ENCODE assay signal across 7 mouse cellular contexts in genomic region chr17:84188374-84188961, GRCm38 (mm10). TPM values are rescaled to one million over a fixed set of nuclear protein-coding genes. Genes with fewer than 3 reads are reported as not detected.
DNase-seq lines count a peak whose midpoint lies in the region; ATAC-seq lines count a peak whose summit lies in the region.

No protein-coding gene starts in this region.

- peak overlapping the region; percentile 69 for H3K9ac ChIP-seq in embryonic facial prominence, embryonic 11.5 days (replicated peaks; ENCODE audit: low read length)
- peak overlapping the region; percentile 68 for H3K9ac ChIP-seq in limb, embryonic 12.5 days (replicated peaks)
- peak overlapping the region; percentile 49 for H3K9ac ChIP-seq in midbrain, embryonic 14.5 days (replicated peaks; ENCODE audit: low read length)

- H3K27ac ChIP-seq in embryonic facial prominence, embryonic 11.5 days (replicated peaks; ENCODE audit: low read depth, low read length), result peak overlapping the region; percentile 95
- peak overlapping the region; percentile 98 for H3K27ac ChIP-seq in limb, embryonic 12.5 days
- H3K27ac ChIP-seq in midbrain, embryonic 14.5 days (replicated peaks; ENCODE audit: low read depth, low read length), result peak overlapping the region; percentile 76

- peaks cover 8% of the 10 kb centered on the region; the same call in 1 of the 2 replicates for H3K4me1 ChIP-seq in embryonic facial prominence, embryonic 11.5 days (ENCODE audit: control insufficient read depth, insufficient read depth, low read length)
- peaks cover 25% of the 10 kb centered on the region for H3K4me1 ChIP-seq in limb, embryonic 12.5 days (replicated peaks)
- H3K4me1 ChIP-seq in midbrain, embryonic 14.5 days (ENCODE audit: control insufficient read depth, insufficient read depth, low read length), result peaks cover 16% of the 10 kb centered on the region

- H3K36me3 ChIP-seq in embryonic facial prominence, embryonic 11.5 days (replicated peaks; ENCODE audit: control insufficient read depth, insufficient read depth, low read depth, low read length), result peaks cover 7% of the 10 kb centered on the region
- H3K36me3 ChIP-seq in limb, embryonic 12.5 days, result peaks cover 42% of the 10 kb centered on the region
- peaks cover 11% of the 10 kb centered on the region; the same call in 1 of the 2 replicates for H3K36me3 ChIP-seq in midbrain, embryonic 14.5 days (ENCODE audit: control insufficient read depth, insufficient read depth, low read length)

- ATAC-seq in embryonic facial prominence, embryonic 11.5 days (replicated peaks; ENCODE audit: insufficient number of reproducible peaks, low FRiP score, low TSS enrichment, low read depth), result peak; percentile 80
- peak; percentile 85 for ATAC-seq in limb, embryonic 12.5 days (ENCODE audit: insufficient number of reproducible peaks, insufficient read depth, low FRiP score, low TSS enrichment, low read depth)
- peak; percentile 69 for ATAC-seq in midbrain, embryonic 14.5 days (ENCODE audit: low FRiP score, low TSS enrichment)

- H3K27me3 ChIP-seq in embryonic facial prominence, embryonic 11.5 days (ENCODE audit: control insufficient read depth, insufficient read depth, low read length), result no peaks in the 10 kb centered on the region
- no peaks in the 10 kb centered on the region for H3K27me3 ChIP-seq in limb, embryonic 12.5 days
- H3K27me3 ChIP-seq in midbrain, embryonic 14.5 days (ENCODE audit: control insufficient read depth, insufficient read depth, low read length), result peaks cover 10% of the 10 kb centered on the region; the same call in 1 of the 2 replicates

- H3K9me3 ChIP-seq in embryonic facial prominence, embryonic 11.5 days (replicated peaks; ENCODE audit: control insufficient read depth, low read length), result no peaks in the 10 kb centered on the region
- no peaks in the 10 kb centered on the region for H3K9me3 ChIP-seq in limb, embryonic 12.5 days
- H3K9me3 ChIP-seq in midbrain, embryonic 14.5 days (ENCODE audit: control insufficient read depth, low read length), result no peaks in the 10 kb centered on the region

- DNase-seq in adrenal gland, postnatal 10 days, result peak; percentile 97
- peak; percentile 88 for DNase-seq in embryonic facial prominence, embryonic 11.5 days (ENCODE audit: low spot score)
- DNase-seq in heart, adult 11 months, result peak; percentile 100
- DNase-seq in kidney, adult 18-20 months, result peak; percentile 98
- DNase-seq in midbrain, embryonic 14.5 days, result peak; percentile 82
- peak; percentile 75 for DNase-seq in spleen, adult 12 weeks (ENCODE audit: low spot score)

- H3K4me3 ChIP-seq in embryonic facial prominence, embryonic 11.5 days (ENCODE audit: low read depth, low read length), result peak overlapping the region; percentile 46
- peak overlapping the region; percentile 63 for H3K4me3 ChIP-seq in limb, embryonic 12.5 days (replicated peaks)
- peak overlapping the region; percentile 56 for H3K4me3 ChIP-seq in midbrain, embryonic 14.5 days (replicated peaks; ENCODE audit: low read depth, low read length)

- WGBS in embryonic facial prominence, embryonic 11.5 days, result under 1% methylated on average over 37 of the region's 38 CpGs
- under 1% methylated on average over 38 of the region's 38 CpGs for WGBS in limb, embryonic 12.5 days
- under 1% methylated on average over 38 of the region's 38 CpGs for WGBS in midbrain, embryonic 14.5 days

- H3K4me2 ChIP-seq in embryonic facial prominence, embryonic 11.5 days (ENCODE audit: low read depth, low read length), result peak overlapping the region; percentile 83
- peak overlapping the region; percentile 81 for H3K4me2 ChIP-seq in limb, embryonic 12.5 days
- peak overlapping the region; percentile 95 for H3K4me2 ChIP-seq in midbrain, embryonic 14.5 days (ENCODE audit: low read length)

RNA-seq across cellular contexts. Expression of gene Zfp36l2, which starts 0.7 kb away (rescaled TPM):
- total RNA-seq in adrenal gland, postnatal 10 days (2021), result 100 to 1,000 TPM in 1 of 2 experiments, 10 to 100 TPM in 1; 67.0 to 122 TPM
- 22.8 and 23.5 TPM in 2 replicates for polyA plus RNA-seq in embryonic facial prominence, embryonic 11.5 days (2014; fragmentation: Nextera tagmentation; extraction: Ambion mirVana)
- polyA plus RNA-seq in limb, embryonic 12.5 days (2016; fragmentation: Nextera tagmentation; extraction: Ambion mirVana), result 27.9 and 32.7 TPM in 2 replicates
- polyA plus RNA-seq in midbrain, embryonic 14.5 days (2014; fragmentation: Nextera tagmentation; extraction: Ambion mirVana), result 4.6 and 6.4 TPM in 2 replicates

Comparison
In these comparisons a context has a peak if more than half of its experiments do, and no peak if none do; other contexts are left out.
1. Peak in every context shown above with its lines: DNase-seq, ATAC-seq, H3K4me3 ChIP-seq and H3K27ac ChIP-seq.